Mouse (Mus musculus) ES-Bruce4 (cell line): ENCODE results near the gene Egln3.

Experiments
- CTCF ChIP-seq: IDR thresholded peaks from one replicate; pipeline ENCODE4 v1.8.1; 2011; ENCODE audit warnings: low read depth, low read length
- EP300 ChIP-seq: IDR thresholded peaks from 2 replicates; pipeline ENCODE4 v1.6.1; 2011; ENCODE audit warnings: low read depth, low read length; ENCODE audit not compliant: insufficient read depth

- TF ChIP-seq EP300 (no peak), CTCF (no peak)
These were observed 9.5 kb downstream of the Egln3 start for GRCm38 (mm10) chr12:54194159-54194558.
